In genomic region chr6:51656883-51657640, GRCm38 (mm10) we compare ENCODE assay signal across 12 mouse cellular contexts.
DNase-seq lines count a peak whose midpoint lies in the region; ATAC-seq and TF ChIP-seq lines count a peak whose summit lies in the region.
"Had no signal": no experiment of that assay in that cellular context is flagged by ENCODE, and none has a peak within 500 bp of the region (broad histone marks: within the 10 kb centered on the region; RNA-seq: fewer than 3 reads in every experiment).

No protein-coding gene starts in this region.

- H3K27me3 ChIP-seq in liver, postnatal 0 days (ENCODE audit: insufficient read depth, low read length): no peaks in the 10 kb centered on the region
- H3K27me3 ChIP-seq in liver, embryonic 11.5 days (replicated peaks; ENCODE audit: control insufficient read depth, insufficient read depth, low read length): no peaks in the 10 kb centered on the region
- no peaks in the 10 kb centered on the region for H3K27me3 ChIP-seq in forebrain, embryonic 16.5 days (replicated peaks; ENCODE audit: control insufficient read depth, insufficient read depth, low read length)
- H3K27me3 ChIP-seq in midbrain, embryonic 13.5 days: no peaks in the 10 kb centered on the region
- H3K27me3 ChIP-seq: embryonic facial prominence, embryonic 15.5 days; kidney, embryonic 15.5 days; lung, embryonic 15.5 days had no signal

- no peak for TF ChIP-seq CTCF in liver, postnatal 0 days (IDR thresholded peaks at IDR 0.05; ENCODE audit: low read depth)

- no peaks in the 10 kb centered on the region for H3K36me3 ChIP-seq in liver, postnatal 0 days (replicated peaks; ENCODE audit: insufficient read depth, low read length)
- no peaks in the 10 kb centered on the region for H3K36me3 ChIP-seq in liver, embryonic 11.5 days (ENCODE audit: control insufficient read depth, insufficient read depth, low read length)
- no peaks in the 10 kb centered on the region for H3K36me3 ChIP-seq in forebrain, embryonic 16.5 days (ENCODE audit: control insufficient read depth, insufficient read depth)
- H3K36me3 ChIP-seq in midbrain, embryonic 13.5 days: no peaks in the 10 kb centered on the region
- H3K36me3 ChIP-seq: embryonic facial prominence, embryonic 15.5 days; kidney, embryonic 15.5 days; lung, embryonic 15.5 days had no signal

- no peak overlapping the region for H3K9ac ChIP-seq in liver, postnatal 0 days (replicated peaks)
- no peak overlapping the region for H3K9ac ChIP-seq in liver, embryonic 11.5 days (ENCODE audit: low read depth, low read length)
- H3K9ac ChIP-seq in forebrain, embryonic 16.5 days (replicated peaks; ENCODE audit: low read depth, low read length): peak overlapping the region; percentile 19; the same call in 1 of the 2 replicates
- no peak overlapping the region; the same call in 1 of the 2 replicates for H3K9ac ChIP-seq in midbrain, embryonic 13.5 days (replicated peaks)
- H3K9ac ChIP-seq: embryonic facial prominence, embryonic 15.5 days; kidney, embryonic 15.5 days; lung, embryonic 15.5 days had no signal

- ATAC-seq in liver, postnatal 0 days: peak; percentile 40; the same call in 1 of the 2 replicates
- no peak for ATAC-seq in liver, embryonic 11.5 days (replicated peaks; ENCODE audit: low FRiP score)
- ATAC-seq in forebrain, embryonic 16.5 days: peak; percentile 55
- peak; percentile 91 for ATAC-seq in midbrain, embryonic 13.5 days

- H3K4me3 ChIP-seq in liver, postnatal 0 days (ENCODE audit: low read depth, low read length): no peak overlapping the region
- H3K4me3 ChIP-seq in liver, embryonic 11.5 days (ENCODE audit: low read depth, low read length): no peak overlapping the region
- H3K4me3 ChIP-seq in forebrain, embryonic 16.5 days (replicated peaks; ENCODE audit: low read length): no peak overlapping the region
- no peak overlapping the region for H3K4me3 ChIP-seq in midbrain, embryonic 13.5 days (replicated peaks)
- H3K4me3 ChIP-seq: embryonic facial prominence, embryonic 15.5 days; kidney, embryonic 15.5 days; lung, embryonic 15.5 days had no signal

- H3K4me2 ChIP-seq in liver, postnatal 0 days (ENCODE audit: low read depth, low read length): no peak overlapping the region
- no peak overlapping the region for H3K4me2 ChIP-seq in liver, embryonic 11.5 days
- H3K4me2 ChIP-seq in forebrain, embryonic 16.5 days (ENCODE audit: low read length): peak overlapping the region; percentile 8; the same call in 1 of the 2 replicates
- H3K4me2 ChIP-seq in midbrain, embryonic 13.5 days (replicated peaks): no peak overlapping the region
- H3K4me2 ChIP-seq: embryonic facial prominence, embryonic 15.5 days; kidney, embryonic 15.5 days; lung, embryonic 15.5 days had no signal

- H3K27ac ChIP-seq in liver, postnatal 0 days (ENCODE audit: low read depth): no peak overlapping the region
- no peak overlapping the region for H3K27ac ChIP-seq in liver, embryonic 11.5 days (ENCODE audit: low read depth, low read length)
- H3K27ac ChIP-seq in forebrain, embryonic 16.5 days (ENCODE audit: low read length): peak overlapping the region; percentile 95
- peak overlapping the region; percentile 87 for H3K27ac ChIP-seq in midbrain, embryonic 13.5 days
- H3K27ac ChIP-seq: embryonic facial prominence, embryonic 15.5 days; kidney, embryonic 15.5 days; lung, embryonic 15.5 days had no signal

- peak; percentile 33 for DNase-seq in liver, postnatal 0 days
- no peak for DNase-seq in liver, embryonic 11.5 days (ENCODE audit: low spot score)
- DNase-seq in right cerebral cortex, adult 2 months (ENCODE audit: low spot score in 2 of 2): no peak
- DNase-seq in thymus, postnatal 10 days (ENCODE audit: low spot score in 2 of 2): no peak
- no peak for DNase-seq in cerebellum, postnatal 36 days
- DNase-seq: gastrocnemius, postnatal 25 days; right cerebral cortex, postnatal 25 days had no signal

- WGBS in liver, postnatal 0 days (ENCODE audit: insufficient replicate concordance): 65% methylated on average over 12 of the region's 12 CpGs
- WGBS in liver, embryonic 11.5 days: 71% methylated on average over 12 of the region's 12 CpGs
- 46% methylated on average over 12 of the region's 12 CpGs for WGBS in forebrain, embryonic 16.5 days
- WGBS in midbrain, embryonic 13.5 days: 26% methylated on average over 12 of the region's 12 CpGs

- peaks cover 9% of the 10 kb centered on the region for H3K4me1 ChIP-seq in liver, postnatal 0 days (ENCODE audit: insufficient read depth)
- H3K4me1 ChIP-seq in liver, embryonic 11.5 days (replicated peaks; ENCODE audit: control insufficient read depth, insufficient read depth, low read length): no peaks in the 10 kb centered on the region
- H3K4me1 ChIP-seq in forebrain, embryonic 16.5 days (replicated peaks; ENCODE audit: control insufficient read depth, insufficient read depth, low read length): peaks cover 29% of the 10 kb centered on the region
- peaks cover 37% of the 10 kb centered on the region for H3K4me1 ChIP-seq in midbrain, embryonic 13.5 days (replicated peaks)
- H3K4me1 ChIP-seq: embryonic facial prominence, embryonic 15.5 days; lung, embryonic 15.5 days had no signal

- no peaks in the 10 kb centered on the region for H3K9me3 ChIP-seq in liver, postnatal 0 days (ENCODE audit: low read length)
- no peaks in the 10 kb centered on the region for H3K9me3 ChIP-seq in liver, embryonic 11.5 days (ENCODE audit: control insufficient read depth, low read length)
- no peaks in the 10 kb centered on the region for H3K9me3 ChIP-seq in forebrain, embryonic 16.5 days (ENCODE audit: control insufficient read depth, low read length)
- no peaks in the 10 kb centered on the region for H3K9me3 ChIP-seq in midbrain, embryonic 13.5 days
- H3K9me3 ChIP-seq: embryonic facial prominence, embryonic 15.5 days; kidney, embryonic 15.5 days; lung, embryonic 15.5 days had no signal

- no peak for TF ChIP-seq EP300 in liver, postnatal 0 days (IDR thresholded peaks at IDR 0.05; ENCODE audit: low read depth)

Comparison
In these comparisons a context has a peak if more than half of its experiments do, and no peak if none do; other contexts are left out.
1. H3K27ac ChIP-seq: peak in forebrain, embryonic 16.5 days (single experiment) and midbrain, embryonic 13.5 days (single experiment); none in liver, postnatal 0 days (single experiment) and liver, embryonic 11.5 days (single experiment).